Mouse (Mus musculus): ENCODE results near the gene Gm10310. TPM values are rescaled to one million over a fixed set of nuclear protein-coding genes. Genes with fewer than 3 reads are reported as not detected.
"Not testable (repeated sequence)": the region's sequence is repeated elsewhere in the genome, so short reads cannot be mapped to it uniquely, and the experiment has no call there.

Gene Gm10310
- total RNA-seq (2021) = not detected
- long read RNA-seq, experiment 1 = 0 reads
- long read RNA-seq, experiment 2 = 0 reads

- DNase-seq = not testable (repeated sequence)
These were observed at the start of gene Gm10310 for GRCm38 (mm10) chr10:129984962-129985361. Gene Gm10310, minus strand, starts transcription at chr10:129985062.

GRCm38 (mm10) chr10:130030048-130030447, 45.2 kb upstream of the Gm10310 start, which contains the start of gene Olfr821:
Gene Olfr821, plus strand, starts transcription at chr10:130030348.
- DNase-seq = no peak

- no peak for DNase-seq
These were observed 27.5 kb upstream of the Gm10310 start, which contains the start of gene Olfr820 for GRCm38 (mm10) chr10:130012321-130012720. Gene Olfr820, plus strand, starts transcription at chr10:130012621.

- DNase-seq = not testable (repeated sequence)
These were observed 20.5 kb upstream of the Gm10310 start for GRCm38 (mm10) chr10:130005366-130005765.

GRCm38 (mm10) chr10:130004104-130004503, 19.2 kb upstream of the Gm10310 start:
- not testable (repeated sequence) for DNase-seq

- DNase-seq = not testable (repeated sequence)
These were observed 3.0 kb downstream of the Gm10310 start for GRCm38 (mm10) chr10:129981867-129982266.

GRCm38 (mm10) chr10:129976040-129976439, 8.8 kb downstream of the Gm10310 start, which contains the start of gene Olfr247:
Gene Olfr247, minus strand, starts transcription at chr10:129976140.
- DNase-seq = not testable (repeated sequence)

- not testable (repeated sequence) for DNase-seq
These were observed 11.9 kb downstream of the Gm10310 start for GRCm38 (mm10) chr10:129972994-129973393.

GRCm38 (mm10) chr10:129967166-129967565, 17.7 kb downstream of the Gm10310 start, which contains the start of gene Olfr819:
Gene Olfr819, minus strand, starts transcription at chr10:129967266.
- DNase-seq = not testable (repeated sequence)

GRCm38 (mm10) chr10:129966232-129966631, 18.6 kb downstream of the Gm10310 start:
- DNase-seq = not testable (repeated sequence)

GRCm38 (mm10) chr10:129949000-129949399, 35.9 kb downstream of the Gm10310 start, which contains the start of gene Olfr818:
Gene Olfr818, minus strand, starts transcription at chr10:129949100.
- no peak for DNase-seq

Other genes with a start within 250 kb of the Gm10310 start
- not detected for gene Olfr806, start 243.1 kb downstream of the Gm10310 start, total RNA-seq (2021)
- gene Olfr807, start 227.3 kb downstream of the Gm10310 start, total RNA-seq (2021) = not detected
- gene Olfr808, start 219.6 kb downstream of the Gm10310 start, total RNA-seq (2021) = not detected
- gene Olfr809, start 210.4 kb downstream of the Gm10310 start, total RNA-seq (2021) = not detected
- not detected for gene Olfr810, start 190.1 kb downstream of the Gm10310 start, total RNA-seq (2021)
- gene Olfr811, start 180.7 kb downstream of the Gm10310 start, total RNA-seq (2021) = not detected
- not detected for gene Olfr812, start 139.0 kb downstream of the Gm10310 start, total RNA-seq (2021)
- gene Olfr813, start 129.7 kb downstream of the Gm10310 start, total RNA-seq (2021) = not detected
- not detected for gene Olfr814, start 105.2 kb downstream of the Gm10310 start, total RNA-seq (2021)
- gene Olfr815, start 79.2 kb downstream of the Gm10310 start, total RNA-seq (2021) = not detected
- not detected for gene Olfr816, start 69.5 kb downstream of the Gm10310 start, total RNA-seq (2021)
- gene Olfr818, start 36.0 kb downstream of the Gm10310 start, total RNA-seq (2021) = not detected
- gene Olfr819, start 17.8 kb downstream of the Gm10310 start, total RNA-seq (2021) = not detected
- gene Olfr247, start 8.9 kb downstream of the Gm10310 start, total RNA-seq (2021) = not detected
- gene Olfr820, start 27.6 kb upstream of the Gm10310 start, total RNA-seq (2021) = not detected
- gene Olfr821, start 45.3 kb upstream of the Gm10310 start, total RNA-seq (2021) = not detected
- gene Olfr822, start 86.1 kb upstream of the Gm10310 start, total RNA-seq (2021) = not detected
- gene Olfr823, start 130.3 kb upstream of the Gm10310 start, total RNA-seq (2021) = not detected
- not detected for gene Olfr824, start 144.9 kb upstream of the Gm10310 start, total RNA-seq (2021)
- not detected for gene Olfr825, start 181.7 kb upstream of the Gm10310 start, total RNA-seq (2021)
- gene Olfr826, start 199.1 kb upstream of the Gm10310 start, total RNA-seq (2021) = not detected
- not detected for gene Olfr827, start 229.3 kb upstream of the Gm10310 start, total RNA-seq (2021)